Mouse (Mus musculus) frontal cortex, postnatal 14 days (tissue): ENCODE results near the gene Zfp110.
"Not testable (repeated sequence)": the region's sequence is repeated elsewhere in the genome, so short reads cannot be mapped to it uniquely, and the experiment has no call there.

ENCODE experiments used
- DNase-seq, 2 experiments: peaks; one replicate each; pipeline ENCODE4 v3.0.0; 2022; ENCODE audit warnings: low spot score in 2 of 2

Zfp110 gene

GRCm38 (mm10) chr7:12834162-12835120, at the start of gene Zfp110:
TSS of gene Zfp110 (plus strand) at chr7:12834761.
- peak; percentile 71 to 74 for DNase-seq

- no peak for DNase-seq
Measured at GRCm38 (mm10) chr7:12787333-12787732, 47.2 kb upstream of the Zfp110 start.

- DNase-seq: no peak
Measured at GRCm38 (mm10) chr7:12788025-12788424, 46.5 kb upstream of the Zfp110 start.

DNA sequence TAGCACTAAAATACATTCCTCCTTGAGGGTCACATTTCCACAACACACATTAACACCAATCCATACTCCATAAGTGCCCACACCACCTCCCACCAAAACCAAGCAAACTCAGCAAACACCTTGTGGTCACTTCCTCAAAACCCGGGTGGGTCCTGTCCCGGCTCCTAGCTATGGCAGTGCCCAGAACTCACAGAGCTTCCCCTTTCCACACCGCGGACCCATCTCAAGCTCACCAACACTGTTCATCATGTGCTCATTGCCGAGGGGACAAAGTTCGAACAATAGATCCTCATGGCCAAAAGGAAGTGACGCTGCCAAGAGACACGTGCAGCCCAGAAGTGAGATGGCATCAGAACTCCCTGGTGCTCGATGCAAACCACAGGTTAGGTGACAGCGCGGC, 41.9 kb upstream of the Zfp110 start:
- not testable (repeated sequence) for DNase-seq

DNA sequence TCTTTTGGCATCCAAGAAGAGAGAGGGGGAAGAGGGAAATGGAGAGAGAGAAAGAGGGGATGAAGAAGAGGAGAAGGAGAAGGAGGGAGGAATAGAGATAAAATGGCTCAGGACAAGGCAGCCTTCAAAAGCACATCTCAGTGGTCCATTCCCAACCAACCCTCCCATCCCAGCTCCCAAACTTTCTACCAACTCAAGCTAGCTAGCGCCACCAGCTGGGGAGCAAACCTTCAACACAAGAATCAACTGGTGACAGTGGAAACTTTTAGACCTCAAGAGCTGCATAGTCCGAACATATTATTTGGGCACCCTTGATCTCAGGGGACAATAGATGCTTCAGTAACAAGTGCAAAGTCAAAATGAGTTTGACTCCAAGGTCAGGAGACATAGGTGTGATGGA, 36.6 kb upstream of the Zfp110 start:
- no peak for DNase-seq

DNA sequence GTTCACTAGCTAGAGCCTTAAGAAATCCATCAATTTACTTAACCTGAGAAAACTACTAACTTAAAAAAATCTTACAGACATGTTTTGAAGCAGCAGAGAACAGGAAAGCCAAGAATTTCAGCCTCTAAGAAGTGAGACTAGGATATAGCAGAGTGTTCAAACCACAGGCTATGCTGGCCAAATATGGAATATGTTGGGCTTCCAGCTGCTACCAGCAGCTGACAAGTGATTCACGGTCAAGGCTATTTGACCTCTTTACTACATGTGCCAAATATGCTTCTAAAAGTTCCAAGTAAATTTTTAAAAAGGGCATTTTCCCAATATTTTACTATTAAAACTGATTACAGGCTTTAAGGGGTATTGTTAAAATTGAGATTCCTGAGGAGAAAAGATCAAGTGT, 35.0 kb upstream of the Zfp110 start:
- no peak for DNase-seq

- DNase-seq: peak; percentile 72 to 86
Measured at GRCm38 (mm10) chr7:12802866-12803726, 31.5 kb upstream of the Zfp110 start, which contains the start of gene Zscan18. TSS of gene Zscan18 (minus strand) at chr7:12803635.

- DNase-seq: no peak
Measured at GRCm38 (mm10) chr7:12803727-12804071, 30.9 kb upstream of the Zfp110 start.

GRCm38 (mm10) chr7:12815566-12815965, 19.0 kb upstream of the Zfp110 start:
- DNase-seq: no peak

GRCm38 (mm10) chr7:12818521-12819295, 15.9 kb upstream of the Zfp110 start, which contains the start of gene Zfp329:
TSS of gene Zfp329 (minus strand) at chr7:12818858.
- peak; percentile 88 to 91 for DNase-seq

- DNase-seq: no peak
Measured at GRCm38 (mm10) chr7:12835193-12835671, 671 bp downstream of the Zfp110 start.

DNA sequence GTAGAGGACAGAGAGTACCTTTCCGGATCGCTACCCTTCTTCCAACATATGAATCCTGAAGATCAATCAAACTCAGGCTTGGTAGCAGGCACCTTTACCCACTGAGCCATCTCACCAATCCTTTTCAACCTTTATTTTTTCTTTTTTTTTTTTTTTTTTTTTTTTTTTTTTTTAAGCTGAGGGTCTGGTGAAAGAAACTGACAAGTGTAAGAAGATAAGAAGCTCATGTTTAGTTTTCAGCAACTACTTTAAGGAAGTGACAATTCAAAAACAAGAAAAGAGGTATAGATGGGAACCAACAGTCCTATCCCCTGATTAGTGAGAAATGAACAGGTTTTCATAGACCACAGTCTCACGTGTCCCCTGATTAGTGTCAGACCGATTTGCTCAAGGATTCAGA, 1.2 kb downstream of the Zfp110 start:
- DNase-seq: no peak

GRCm38 (mm10) chr7:12874301-12874700, 39.7 kb downstream of the Zfp110 start:
- DNase-seq: no peak

- DNase-seq: no peak
Measured at GRCm38 (mm10) chr7:12880036-12880435, 45.5 kb downstream of the Zfp110 start.

DNA sequence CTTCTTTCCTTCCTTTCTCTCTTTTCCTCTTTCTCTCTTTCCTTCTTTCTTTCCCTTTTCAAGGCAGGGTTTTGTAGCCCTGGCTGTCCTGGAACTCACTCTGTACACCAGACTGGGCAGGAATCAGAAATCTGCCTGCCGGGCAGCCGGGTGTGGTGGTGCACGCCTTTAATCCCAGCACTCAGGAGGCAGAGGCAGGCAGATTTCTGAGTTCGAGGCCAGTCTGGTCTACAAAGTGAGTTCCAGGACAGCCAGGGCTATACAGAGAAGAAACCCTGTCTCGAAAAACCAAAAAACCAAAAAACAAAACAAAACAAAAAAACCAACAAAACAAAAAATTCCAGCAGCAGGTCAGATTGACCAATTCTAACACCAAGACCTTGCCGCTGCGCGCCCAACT, 45.9 kb downstream of the Zfp110 start:
- DNase-seq: not testable (repeated sequence)

DNA sequence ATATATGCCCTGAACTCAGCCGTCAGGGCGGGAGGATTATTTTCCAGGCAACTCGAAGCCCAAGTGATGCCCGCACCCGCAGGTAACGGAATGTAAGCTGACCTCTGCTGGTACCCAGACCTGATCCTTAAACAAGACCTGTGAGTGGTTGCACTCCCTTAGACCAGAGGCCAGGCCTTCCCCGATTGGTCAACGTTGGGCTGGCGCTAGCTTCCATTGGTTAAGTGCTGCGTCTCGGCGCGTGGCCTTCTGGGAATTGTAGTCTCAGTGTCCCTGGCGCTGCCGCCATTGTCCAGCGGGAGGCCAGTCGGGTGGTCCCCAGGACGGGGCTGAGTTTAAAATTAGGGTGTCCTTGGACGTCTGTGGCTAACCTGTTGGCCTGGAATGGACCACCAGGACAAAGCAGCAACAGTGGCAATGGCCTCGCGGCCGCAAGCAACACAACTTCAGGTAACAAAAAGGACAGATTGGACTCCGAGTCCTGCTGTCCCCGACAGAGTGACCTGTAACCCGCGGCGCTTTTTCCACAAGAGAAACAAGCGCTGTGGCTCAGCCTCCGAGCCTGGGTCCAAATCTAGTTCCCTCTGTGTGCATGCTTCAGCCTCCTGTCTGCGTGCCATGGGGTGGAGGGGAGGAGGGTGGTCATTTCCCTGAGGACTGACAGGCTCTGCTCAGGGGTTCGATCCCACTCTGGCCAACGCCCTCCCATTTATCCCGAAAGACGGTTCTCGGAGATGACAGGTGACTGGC, 46.5 kb downstream of the Zfp110 start, which contains the start of gene Zfp128:
Zfp128 (plus strand) TSS at position 267 of the 750 bp plus-strand sequence.
- DNase-seq: peak; percentile 93 to 94

DNA sequence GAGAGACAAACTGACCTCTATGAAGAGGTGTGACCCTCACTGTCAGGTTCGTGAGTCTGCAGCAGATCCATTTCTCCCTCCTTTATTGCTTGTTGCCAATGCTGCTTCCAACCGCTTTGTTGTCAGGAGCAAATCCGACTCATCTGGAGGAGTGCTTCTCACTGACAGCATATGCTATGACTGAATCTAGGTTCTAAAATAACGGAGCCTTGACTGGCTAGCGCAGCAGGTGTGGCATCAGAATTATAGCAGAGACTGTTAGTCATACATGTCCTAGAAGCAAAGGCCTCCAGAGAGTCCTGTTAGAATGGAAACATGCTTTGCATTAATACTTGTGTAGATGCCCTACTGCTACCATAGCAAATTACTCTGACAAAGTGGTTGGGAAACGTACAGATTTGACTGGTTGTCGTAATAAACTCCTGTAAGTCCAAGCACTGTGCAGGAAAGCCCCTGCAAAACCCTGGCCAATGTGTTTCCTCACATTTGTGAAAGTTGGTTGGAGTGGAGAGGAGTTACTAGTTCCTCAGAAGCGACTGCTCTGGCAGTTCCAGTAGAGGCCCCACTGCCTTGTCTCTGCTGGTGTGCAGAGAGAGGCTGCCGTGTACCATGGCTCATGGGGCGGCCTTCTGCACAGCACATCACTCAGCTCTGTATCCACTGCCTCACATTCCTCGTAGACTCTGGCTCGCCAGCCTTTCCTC, 52.2 kb downstream of the Zfp110 start:
- DNase-seq: no peak

- DNase-seq: no peak
Measured at GRCm38 (mm10) chr7:12887585-12887984, 53.0 kb downstream of the Zfp110 start.

GRCm38 (mm10) chr7:12890928-12891327, 56.4 kb downstream of the Zfp110 start:
- no peak for DNase-seq

GRCm38 (mm10) chr7:12891334-12891733, 56.8 kb downstream of the Zfp110 start:
- DNase-seq: no peak
